Mouse (Mus musculus): Measurements from ENCODE around the gene Trim62.
A peak's percentile ranks its signal among the peaks of the same experiment; 100 is the strongest.

The Trim62 gene

GRCm38 (mm10) chr4:128883379-128883781, at the start of gene Trim62:
TSS of gene Trim62 (plus strand) at chr4:128883580.
- peak; percentile 85 for DNase-seq (ENCODE audit: low spot score)

- DNase-seq (ENCODE audit: low spot score), result no peak
Observed at GRCm38 (mm10) chr4:128838202-128838601, 45.2 kb upstream of the Trim62 start.

GRCm38 (mm10) chr4:128839811-128840738, 43.3 kb upstream of the Trim62 start:
- peak; percentile 68 for DNase-seq (ENCODE audit: low spot score)

- DNase-seq (ENCODE audit: low spot score), result peak; percentile 32
Observed at GRCm38 (mm10) chr4:128841259-128841658, 42.1 kb upstream of the Trim62 start.

GRCm38 (mm10) chr4:128844566-128844965, 38.8 kb upstream of the Trim62 start:
- no peak for DNase-seq (ENCODE audit: low spot score)

- DNase-seq (ENCODE audit: low spot score), result no peak
Observed at GRCm38 (mm10) chr4:128845367-128845973, 37.9 kb upstream of the Trim62 start.

GRCm38 (mm10) chr4:128848961-128849360, 34.4 kb upstream of the Trim62 start:
- DNase-seq (ENCODE audit: low spot score), result no peak

GRCm38 (mm10) chr4:128849686-128850085, 33.7 kb upstream of the Trim62 start:
- DNase-seq (ENCODE audit: low spot score), result no peak

GRCm38 (mm10) chr4:128852266-128852887, 31.0 kb upstream of the Trim62 start:
- DNase-seq (ENCODE audit: low spot score), result no peak

- DNase-seq (ENCODE audit: low spot score), result no peak
Observed at GRCm38 (mm10) chr4:128853117-128853516, 30.3 kb upstream of the Trim62 start.

- DNase-seq (ENCODE audit: low spot score), result no peak
Observed at GRCm38 (mm10) chr4:128855613-128856040, 27.8 kb upstream of the Trim62 start.

GRCm38 (mm10) chr4:128857212-128857611, 26.2 kb upstream of the Trim62 start:
- DNase-seq (ENCODE audit: low spot score), result no peak

- peak; percentile 87 for DNase-seq (ENCODE audit: low spot score)
Observed at GRCm38 (mm10) chr4:128858226-128858625, 25.2 kb upstream of the Trim62 start.

GRCm38 (mm10) chr4:128858878-128859277, 24.5 kb upstream of the Trim62 start:
- no peak for DNase-seq (ENCODE audit: low spot score)

GRCm38 (mm10) chr4:128872992-128873391, 10.4 kb upstream of the Trim62 start:
- DNase-seq (ENCODE audit: low spot score), result no peak

- DNase-seq (ENCODE audit: low spot score), result no peak
Observed at GRCm38 (mm10) chr4:128874062-128874461, 9.3 kb upstream of the Trim62 start.

- DNase-seq (ENCODE audit: low spot score), result no peak
Observed at GRCm38 (mm10) chr4:128875439-128875838, 7.9 kb upstream of the Trim62 start.

- DNase-seq (ENCODE audit: low spot score), result no peak
Observed at GRCm38 (mm10) chr4:128877520-128877919, 5.9 kb upstream of the Trim62 start.

GRCm38 (mm10) chr4:128878901-128879491, 4.4 kb upstream of the Trim62 start:
- DNase-seq (ENCODE audit: low spot score), result peak; percentile 62

- DNase-seq (ENCODE audit: low spot score), result peak; percentile 71
Observed at GRCm38 (mm10) chr4:128883801-128884710, 676 bp downstream of the Trim62 start.

- DNase-seq (ENCODE audit: low spot score), result no peak
Observed at GRCm38 (mm10) chr4:128884711-128885095, 1.3 kb downstream of the Trim62 start.
